Mouse (Mus musculus) heart, embryonic 16.5 days (tissue): ENCODE results near the gene Mettl7a3. TPM values are rescaled to one million over a fixed set of nuclear protein-coding genes. Genes with fewer than 3 reads are reported as not detected.
A peak's percentile ranks its signal among the peaks of the same experiment; 100 is the strongest.
"Not testable (repeated sequence)": the region's sequence is repeated elsewhere in the genome, so short reads cannot be mapped to it uniquely, and the experiment has no call there.

ENCODE experiments used
- ATAC-seq: fragments of 200-750 bp; cut with Nextera tagmentation; replicated peaks from 2 replicates; pipeline ENCODE4 v1.8.0; 2017; ENCODE audit warnings: moderate number of reproducible peaks; ENCODE audit not compliant: insufficient read depth, low FRiP score; ENCODE audit errors: extremely low read depth
- H3K27ac ChIP-seq: fragments of 300-500 bp; sonication (generic); 2 replicates; pipeline ENCODE4 v1.5.1; 2014; ENCODE audit warnings: mild to moderate bottlenecking, low read length, control low read depth, moderate library complexity
- H3K27me3 ChIP-seq: fragments of 300-500 bp; sonication (generic); 2 replicates; pipeline ENCODE4 v1.6.1; 2014; ENCODE audit warnings: low read length, mixed read lengths; ENCODE audit not compliant: control insufficient read depth, insufficient read depth
- H3K36me3 ChIP-seq: fragments of 300-500 bp; sonication (generic); 2 replicates; pipeline ENCODE4 v1.6.1; 2014; ENCODE audit not compliant: control insufficient read depth, insufficient read depth
- H3K4me1 ChIP-seq: fragments of 300-500 bp; sonication (generic); 2 replicates; pipeline ENCODE4 v1.6.1; 2014; ENCODE audit warnings: low read length, mixed read lengths; ENCODE audit not compliant: control insufficient read depth, insufficient read depth
- H3K4me2 ChIP-seq: fragments of 300-500 bp; sonication (generic); 2 replicates; pipeline ENCODE4 v1.6.1; 2014; ENCODE audit warnings: low read depth, mild to moderate bottlenecking, control low read depth, low read length
- H3K4me3 ChIP-seq: fragments of 300-500 bp; sonication (generic); 2 replicates; pipeline ENCODE4 v1.5.1; 2014; ENCODE audit warnings: mild to moderate bottlenecking, control low read depth, low read length
- H3K9ac ChIP-seq: fragments of 300-500 bp; sonication (generic); 2 replicates; pipeline ENCODE4 v1.6.1; 2014; ENCODE audit warnings: low read length, control low read depth
- H3K9me3 ChIP-seq: fragments of 300-500 bp; sonication (generic); replicated peaks from 2 replicates; pipeline ENCODE4 v1.6.1; 2016; ENCODE audit warnings: low read length; ENCODE audit not compliant: control insufficient read depth
- WGBS: fragments of 180-500 bp; shearing (Covaris S2); extraction: QIAGEN DNeasy Blood & Tissue Kit; methylation state at CpG from one replicate; pipeline ENCODE4 v1.1.7; 2014; 5-methylcytosine and 5-hydroxymethylcytosine counted together
- polyA plus RNA-seq: library from polyadenylated mRNA; unstranded; fragments of >200 nt; fragmentation: Nextera tagmentation; extraction: Ambion mirVana; gene quantifications from 2 replicates; pipeline ENCODE4 v1.2.1, GENCODE M21; 2015

Gene Mettl7a3
- polyA plus RNA-seq, 1 experiment from 2014 or later = not detected

GRCm38 (mm10) chr15:100345484-100345883, 10.8 kb downstream of the Mettl7a3 start:
- H3K4me2 ChIP-seq = no peak overlapping the region
- ATAC-seq = no peak

DNA sequence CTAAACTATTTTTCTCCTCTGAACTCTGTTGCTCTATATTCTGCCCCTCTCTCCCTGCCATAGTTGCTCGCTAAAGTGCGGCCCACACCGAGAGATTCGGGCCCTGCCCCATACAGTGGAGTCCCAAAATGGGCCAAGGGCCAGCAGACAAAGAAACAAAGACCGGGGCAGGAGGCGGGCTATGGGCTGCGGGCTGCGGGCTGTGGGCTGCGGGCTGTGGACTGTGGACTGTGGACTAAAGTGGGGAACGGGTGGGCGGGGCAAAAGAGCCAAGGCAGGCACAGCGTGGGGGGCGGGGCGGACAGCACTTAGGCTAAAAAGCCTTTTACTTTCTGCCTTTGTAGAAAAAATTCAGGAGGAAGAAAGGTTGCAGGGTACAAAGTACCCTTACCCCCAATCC, 12.0 kb downstream of the Mettl7a3 start:
- WGBS = 76% methylated on average over 14 of the region's 14 CpGs
- Histone ChIP-seq H3K4me1 (peaks cover 11% of the 10 kb centered on the region), H3K27ac (no peak overlapping the region), H3K4me3 (no peak overlapping the region), H3K4me2 (no peak overlapping the region), H3K9ac (no peak overlapping the region), H3K9me3 (peaks cover 4% of the 10 kb centered on the region; the same call in 1 of the 2 replicates), H3K27me3 (no peaks in the 10 kb centered on the region), H3K36me3 (no peaks in the 10 kb centered on the region)
- no peak for ATAC-seq

More at GRCm38 (mm10) chr15:100345484-100345883, 10.8 kb downstream of the Mettl7a3 start:
- no peak overlapping the region for H3K4me3 ChIP-seq
- H3K9me3 ChIP-seq = peaks cover 4% of the 10 kb centered on the region; the same call in 1 of the 2 replicates
- H3K27me3 ChIP-seq = no peaks in the 10 kb centered on the region
- no peaks in the 10 kb centered on the region for H3K36me3 ChIP-seq
- no peak overlapping the region for H3K27ac ChIP-seq
- peaks cover 4% of the 10 kb centered on the region for H3K4me1 ChIP-seq
- H3K9ac ChIP-seq = no peak overlapping the region

- no peak overlapping the region for H3K27ac ChIP-seq
- no peak for ATAC-seq
- peaks cover 4% of the 10 kb centered on the region; the same call in 1 of the 2 replicates for H3K9me3 ChIP-seq
- no peaks in the 10 kb centered on the region for H3K27me3 ChIP-seq
- WGBS = 26% methylated on average over 2 of the region's 2 CpGs
- no peak overlapping the region for H3K9ac ChIP-seq
- no peaks in the 10 kb centered on the region for H3K36me3 ChIP-seq
- no peak overlapping the region for H3K4me2 ChIP-seq
- H3K4me1 ChIP-seq = peaks cover 13% of the 10 kb centered on the region
- H3K4me3 ChIP-seq = no peak overlapping the region
Observed at GRCm38 (mm10) chr15:100349496-100349895, 14.8 kb downstream of the Mettl7a3 start.

DNA sequence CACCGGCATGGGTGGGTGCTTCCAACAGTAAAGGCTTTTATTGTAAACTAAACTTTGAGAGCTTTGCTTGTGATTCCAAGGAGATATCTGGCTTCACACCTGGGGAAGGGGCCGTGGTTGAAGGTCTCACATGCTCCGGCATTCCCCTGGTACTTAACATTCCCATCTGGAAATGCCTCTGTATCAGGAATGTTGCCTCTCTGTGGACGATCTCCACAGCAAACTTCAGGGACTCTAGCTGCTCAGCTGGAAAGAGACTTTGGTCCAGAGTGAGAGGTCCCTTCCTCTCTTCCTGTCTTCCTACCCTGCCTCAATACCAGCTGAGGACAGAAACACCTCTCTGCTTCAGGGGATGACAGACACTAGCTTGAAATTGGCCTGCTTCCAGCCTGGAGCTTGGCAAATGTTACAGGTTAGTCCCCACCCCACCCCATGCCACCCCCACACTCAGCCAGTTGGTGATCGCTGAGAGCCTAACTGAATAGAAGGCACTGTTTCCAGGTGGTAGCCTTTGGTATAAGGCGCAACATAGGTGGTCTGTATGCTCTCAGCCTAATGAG, 16.9 kb downstream of the Mettl7a3 start:
- Histone ChIP-seq H3K27ac (no peak overlapping the region), H3K4me3 (no peak overlapping the region)
- no peak for ATAC-seq

DNA sequence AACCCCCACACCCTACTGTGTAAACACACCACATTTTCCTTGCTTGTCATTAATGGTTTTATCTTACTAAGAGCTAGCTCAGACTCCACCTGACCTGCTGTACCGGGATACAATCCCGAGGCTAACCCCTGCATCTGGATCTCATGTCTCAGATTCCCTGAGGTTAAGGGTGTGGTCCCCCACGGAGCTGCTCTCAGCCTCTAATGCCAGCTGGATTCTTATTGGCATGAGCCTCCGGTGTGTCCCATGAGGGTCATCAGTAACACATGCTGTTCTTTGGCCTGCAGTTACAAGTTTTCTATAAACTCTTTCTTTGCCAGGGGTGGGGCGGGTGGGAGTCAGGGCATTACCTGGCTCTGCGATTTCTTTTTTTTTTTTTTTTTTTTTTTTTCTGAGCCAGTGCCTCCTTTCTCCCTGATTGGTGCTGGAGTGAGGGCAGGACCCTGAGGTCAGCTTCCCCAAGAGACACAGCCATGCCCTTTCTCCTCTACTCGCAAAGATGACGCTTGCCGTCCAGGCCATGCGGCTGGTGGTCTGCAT, 18.1 kb downstream of the Mettl7a3 start, which contains the start of the genes Methig1 and Mettl7a2:
Gene Methig1, plus strand, starts transcription at position 439 of the 540 bp plus-strand sequence.
Gene Mettl7a2, plus strand, starts transcription at position 490 of the 540 bp plus-strand sequence.
- Histone ChIP-seq H3K36me3 (no peaks in the 10 kb centered on the region), H3K9me3 (no peaks in the 10 kb centered on the region), H3K9ac (no peak within 1 kb of the TSS), H3K4me2 (no peak within 1 kb of the TSS), H3K4me1 (peaks cover 13% of the 10 kb centered on the region), H3K27me3 (no peaks in the 10 kb centered on the region), H3K4me3 (no peak within 1 kb of the TSS), H3K27ac (no peak within 1 kb of the TSS)
- WGBS = 86% methylated on average over 10 of the region's 10 CpGs
- no peak for ATAC-seq

More for the DNA sequence above, 16.9 kb downstream of the Mettl7a3 start:
- H3K9me3 ChIP-seq = no peaks in the 10 kb centered on the region
- WGBS = 38% methylated on average over 6 of the region's 6 CpGs
- H3K9ac ChIP-seq = no peak overlapping the region; the same call in 1 of the 2 replicates
- peak overlapping the region; percentile 12; the same call in 1 of the 2 replicates for H3K4me2 ChIP-seq
- peaks cover 13% of the 10 kb centered on the region for H3K4me1 ChIP-seq
- no peaks in the 10 kb centered on the region for H3K36me3 ChIP-seq
- no peaks in the 10 kb centered on the region for H3K27me3 ChIP-seq

GRCm38 (mm10) chr15:100353399-100353798, 18.7 kb downstream of the Mettl7a3 start:
- ATAC-seq, H3K9me3 ChIP-seq, H3K36me3 ChIP-seq, H3K4me2 ChIP-seq, H3K4me3 ChIP-seq, H3K27ac ChIP-seq, H3K27me3 ChIP-seq, H3K9ac ChIP-seq: not testable (repeated sequence)
- H3K4me1 ChIP-seq = peaks cover 13% of the 10 kb centered on the region
- 86% methylated on average over 12 of the region's 22 CpGs for WGBS

- Histone ChIP-seq H3K4me1 (peaks cover 9% of the 10 kb centered on the region), H3K4me2 (no peak overlapping the region), H3K27me3 (no peaks in the 10 kb centered on the region), H3K9me3 (no peaks in the 10 kb centered on the region), H3K4me3 (no peak overlapping the region), H3K9ac (no peak overlapping the region), H3K27ac (no peak overlapping the region), H3K36me3 (no peaks in the 10 kb centered on the region)
- 80% methylated on average over 5 of the region's 5 CpGs for WGBS
- ATAC-seq = no peak
Observed at GRCm38 (mm10) chr15:100355876-100356275, 21.1 kb downstream of the Mettl7a3 start.

DNA sequence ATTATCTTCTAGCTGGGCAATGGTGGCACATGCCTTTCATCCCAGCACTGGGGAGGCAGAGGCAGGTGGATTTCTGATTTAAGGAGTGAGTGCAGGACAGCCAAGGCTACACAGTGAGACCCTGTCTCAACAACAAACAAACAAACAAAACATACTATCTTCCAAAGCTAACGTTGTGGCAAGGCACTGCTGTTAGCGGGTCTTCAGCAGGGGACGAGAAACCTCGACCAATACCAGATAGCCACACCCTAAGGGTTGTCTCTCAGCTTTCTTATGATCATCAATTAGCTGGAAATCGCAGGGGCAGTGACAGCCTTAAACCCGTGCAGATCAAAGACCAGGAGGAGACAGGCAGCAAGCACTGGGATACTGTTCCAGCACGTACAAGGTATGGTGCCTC, 29.5 kb downstream of the Mettl7a3 start, which contains the start of gene Higd1c:
Gene Higd1c, plus strand, starts transcription at position 301 of the 400 bp plus-strand sequence.
- ATAC-seq = no peak
- Histone ChIP-seq H3K27ac (no peak within 1 kb of the TSS), H3K9me3 (peaks cover 7% of the 10 kb centered on the region; the same call in 1 of the 2 replicates), H3K36me3 (no peaks in the 10 kb centered on the region), H3K4me2 (no peak within 1 kb of the TSS), H3K9ac (no peak within 1 kb of the TSS), H3K27me3 (no peaks in the 10 kb centered on the region), H3K4me1 (no peaks in the 10 kb centered on the region), H3K4me3 (no peak within 1 kb of the TSS)
- WGBS = 64% methylated on average over 7 of the region's 7 CpGs

GRCm38 (mm10) chr15:100365967-100366366, 31.2 kb downstream of the Mettl7a3 start:
- not testable (repeated sequence) for H3K4me1 ChIP-seq, H3K27me3 ChIP-seq, ATAC-seq, H3K27ac ChIP-seq, H3K9me3 ChIP-seq, H3K9ac ChIP-seq, H3K4me2 ChIP-seq, H3K4me3 ChIP-seq, H3K36me3 ChIP-seq
- WGBS = 84% methylated on average over 9 of the region's 9 CpGs
